Mouse (Mus musculus): ENCODE data around the gene Gatd1. TPM values are rescaled to one million over a fixed set of nuclear protein-coding genes. Genes with fewer than 3 reads are reported as not detected.

The Gatd1 gene
- polyA plus RNA-seq, 1 experiment from 2014 or later: 41.7 TPM

DNA sequence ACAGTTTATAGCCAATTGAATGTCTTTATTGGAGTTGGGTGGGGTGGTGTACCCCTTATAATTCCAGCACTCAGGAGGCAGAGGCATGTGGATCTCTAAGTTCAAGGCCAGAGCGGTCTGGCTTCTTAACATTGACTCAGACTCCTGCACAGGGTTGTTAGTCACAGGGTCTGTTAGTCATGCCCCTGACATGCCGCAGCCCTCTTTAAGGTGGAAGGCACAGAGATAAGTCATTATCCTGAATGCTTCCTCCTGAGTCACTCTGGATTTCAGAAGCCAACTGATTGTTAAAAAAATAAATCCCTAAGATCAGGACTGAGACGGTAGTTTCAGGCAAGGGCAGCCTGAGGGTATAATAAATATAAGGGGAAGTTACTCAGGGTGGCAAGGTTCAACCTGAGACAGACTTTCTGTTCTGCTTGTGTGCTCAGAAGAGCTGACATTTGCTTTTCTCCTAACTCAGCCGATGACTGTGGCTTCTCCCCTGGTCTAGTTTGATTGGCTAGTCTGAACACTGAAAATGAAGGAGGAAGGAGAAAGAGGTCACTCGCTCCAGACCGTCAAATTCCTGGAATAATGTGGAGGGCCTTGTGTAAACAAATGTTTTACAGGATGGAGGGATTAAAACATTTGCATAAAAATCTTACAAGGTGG is 41.9 kb downstream of the Gatd1 start:
- ATAC-seq (no peak), DNase-seq (ENCODE audit: low spot score) (no peak)
- Histone ChIP-seq H3K9ac (ENCODE audit: low read length) (no peak overlapping the region), H3K27me3 (replicated peaks; ENCODE audit: control insufficient read depth, insufficient read depth, low read length) (no peaks in the 10 kb centered on the region), H3K4me1 (ENCODE audit: control insufficient read depth, insufficient read depth, low read length) (no peaks in the 10 kb centered on the region), H3K36me3 (ENCODE audit: control insufficient read depth, insufficient read depth, low read length) (no peaks in the 10 kb centered on the region), H3K27ac (ENCODE audit: low read depth, low read length) (no peak overlapping the region), H3K9me3 (replicated peaks; ENCODE audit: control insufficient read depth, low read length) (no peaks in the 10 kb centered on the region), H3K4me3 (ENCODE audit: low read depth, low read length) (no peak overlapping the region), H3K4me2 (ENCODE audit: low read length) (no peak overlapping the region)
- 84% methylated on average over 6 of the region's 6 CpGs for WGBS

DNA sequence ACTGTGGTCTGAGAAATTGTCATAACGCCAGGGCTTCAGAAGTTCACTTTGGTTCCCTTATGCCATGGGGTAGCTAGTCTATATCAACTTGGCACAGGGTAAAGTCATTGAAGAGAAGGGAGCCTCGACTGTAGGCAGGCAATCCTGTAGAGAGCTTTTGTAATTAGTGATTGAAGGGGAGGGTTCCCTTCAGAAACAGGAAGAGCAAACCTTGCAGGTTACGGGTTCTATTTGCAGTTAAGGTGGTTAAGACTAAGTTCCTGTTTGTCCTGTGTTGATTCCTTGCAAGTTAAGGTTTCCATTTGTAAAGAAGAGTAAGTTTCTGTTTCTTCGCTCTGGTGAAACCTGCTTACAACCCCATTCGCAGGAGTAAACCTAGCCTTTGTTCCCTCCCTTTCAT is 44.0 kb downstream of the Gatd1 start:
- Histone ChIP-seq H3K27ac (ENCODE audit: low read depth, low read length) (no peak overlapping the region), H3K4me3 (ENCODE audit: low read depth, low read length) (no peak overlapping the region), H3K9me3 (replicated peaks; ENCODE audit: control insufficient read depth, low read length) (no peaks in the 10 kb centered on the region), H3K27me3 (replicated peaks; ENCODE audit: control insufficient read depth, insufficient read depth, low read length) (no peaks in the 10 kb centered on the region), H3K9ac (ENCODE audit: low read length) (no peak overlapping the region), H3K36me3 (ENCODE audit: control insufficient read depth, insufficient read depth, low read length) (no peaks in the 10 kb centered on the region), H3K4me2 (ENCODE audit: low read length) (no peak overlapping the region), H3K4me1 (ENCODE audit: control insufficient read depth, insufficient read depth, low read length) (no peaks in the 10 kb centered on the region)
- DNase-seq (ENCODE audit: low spot score) (no peak), ATAC-seq (no peak)
- WGBS: 64% methylated on average over 5 of the region's 5 CpGs

GRCm38 (mm10) chr7:141367358-141367757 is 46.6 kb downstream of the Gatd1 start:
- Histone ChIP-seq H3K9me3 (replicated peaks; ENCODE audit: control insufficient read depth, low read length) (no peaks in the 10 kb centered on the region), H3K4me3 (ENCODE audit: low read depth, low read length) (no peak overlapping the region), H3K9ac (ENCODE audit: low read length) (no peak overlapping the region), H3K36me3 (ENCODE audit: control insufficient read depth, insufficient read depth, low read length) (no peaks in the 10 kb centered on the region), H3K4me1 (ENCODE audit: control insufficient read depth, insufficient read depth, low read length) (no peaks in the 10 kb centered on the region), H3K4me2 (ENCODE audit: low read length) (no peak overlapping the region), H3K27ac (ENCODE audit: low read depth, low read length) (no peak overlapping the region), H3K27me3 (replicated peaks; ENCODE audit: control insufficient read depth, insufficient read depth, low read length) (no peaks in the 10 kb centered on the region)
- DNase-seq (ENCODE audit: low spot score) (no peak), ATAC-seq (no peak)
- WGBS: 86% methylated on average over 4 of the region's 4 CpGs

DNA sequence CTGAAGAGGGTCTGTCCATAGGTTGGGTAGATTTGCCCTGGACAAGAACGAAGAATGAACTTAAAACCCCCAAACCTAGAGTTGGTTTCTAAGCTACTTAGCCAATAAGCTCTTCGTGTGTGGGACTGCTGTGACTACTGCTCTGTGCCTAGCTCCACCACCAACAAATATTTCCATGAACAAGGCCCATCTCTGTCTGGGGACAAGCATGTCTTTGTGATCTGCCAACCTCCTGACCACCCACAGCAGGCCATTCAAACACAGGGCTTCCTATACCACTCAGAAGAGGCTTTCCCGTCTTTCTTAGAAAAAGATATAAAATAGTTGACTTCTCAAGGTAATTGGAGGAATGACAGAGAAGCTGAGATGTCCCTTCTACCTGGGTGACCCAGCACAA is 48.9 kb downstream of the Gatd1 start:
- Histone ChIP-seq H3K36me3 (ENCODE audit: control insufficient read depth, insufficient read depth, low read length) (no peaks in the 10 kb centered on the region), H3K4me3 (ENCODE audit: low read depth, low read length) (no peak overlapping the region), H3K9ac (ENCODE audit: low read length) (no peak overlapping the region), H3K9me3 (replicated peaks; ENCODE audit: control insufficient read depth, low read length) (no peaks in the 10 kb centered on the region), H3K27me3 (replicated peaks; ENCODE audit: control insufficient read depth, insufficient read depth, low read length) (no peaks in the 10 kb centered on the region; the same call in 1 of the 2 replicates), H3K27ac (ENCODE audit: low read depth, low read length) (no peak overlapping the region), H3K4me1 (ENCODE audit: control insufficient read depth, insufficient read depth, low read length) (no peaks in the 10 kb centered on the region), H3K4me2 (ENCODE audit: low read length) (no peak overlapping the region)
- WGBS: 72% methylated on average over 3 of the region's 3 CpGs
- no peak for ATAC-seq
- no peak for DNase-seq (ENCODE audit: low spot score)

GRCm38 (mm10) chr7:141364349-141365048 is 49.4 kb downstream of the Gatd1 start:
- WGBS: 79% methylated on average over 5 of the region's 5 CpGs
- DNase-seq (ENCODE audit: low spot score) (no peak), ATAC-seq (no peak)
- H3K27ac ChIP-seq (ENCODE audit: low read depth, low read length): no peak overlapping the region
- no peak overlapping the region for H3K4me3 ChIP-seq (ENCODE audit: low read depth, low read length)
- H3K9me3 ChIP-seq (replicated peaks; ENCODE audit: control insufficient read depth, low read length): no peaks in the 10 kb centered on the region
- H3K4me1 ChIP-seq (ENCODE audit: control insufficient read depth, insufficient read depth, low read length): no peaks in the 10 kb centered on the region
- H3K27me3 ChIP-seq (replicated peaks; ENCODE audit: control insufficient read depth, insufficient read depth, low read length): no peaks in the 10 kb centered on the region; the same call in 1 of the 2 replicates
- no peak overlapping the region for H3K4me2 ChIP-seq (ENCODE audit: low read length)
- no peak overlapping the region for H3K9ac ChIP-seq (ENCODE audit: low read length)
- H3K36me3 ChIP-seq (ENCODE audit: control insufficient read depth, insufficient read depth, low read length): no peaks in the 10 kb centered on the region

DNA sequence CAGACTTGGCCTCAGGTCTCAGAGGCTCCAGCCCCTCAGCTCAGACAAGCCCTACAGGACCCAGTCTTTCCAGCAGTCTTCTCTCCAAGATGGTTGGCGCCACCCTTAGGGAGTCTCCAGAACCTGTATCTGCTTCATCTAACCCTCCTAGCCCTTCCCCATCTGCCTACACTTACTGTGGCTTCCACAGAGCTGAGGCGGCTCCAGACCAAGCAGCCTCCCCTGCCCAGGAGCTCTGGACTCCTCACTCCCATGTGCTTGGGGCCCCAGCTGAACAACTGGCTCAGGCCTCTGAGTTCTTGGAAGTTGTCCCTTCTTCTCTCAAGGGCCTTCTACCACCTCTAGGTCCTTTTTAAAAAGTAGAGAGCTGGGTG is 50.2 kb downstream of the Gatd1 start:
- no peaks in the 10 kb centered on the region for H3K4me1 ChIP-seq (ENCODE audit: control insufficient read depth, insufficient read depth, low read length)
- H3K4me3 ChIP-seq (ENCODE audit: low read depth, low read length): no peak overlapping the region
- H3K9me3 ChIP-seq (replicated peaks; ENCODE audit: control insufficient read depth, low read length): no peaks in the 10 kb centered on the region
- no peak overlapping the region for H3K4me2 ChIP-seq (ENCODE audit: low read length)
- no peak overlapping the region for H3K9ac ChIP-seq (ENCODE audit: low read length)
- H3K27ac ChIP-seq (ENCODE audit: low read depth, low read length): no peak overlapping the region
- no peaks in the 10 kb centered on the region; the same call in 1 of the 2 replicates for H3K27me3 ChIP-seq (replicated peaks; ENCODE audit: control insufficient read depth, insufficient read depth, low read length)
- ATAC-seq: no peak
- 80% methylated on average over 2 of the region's 2 CpGs for WGBS
- no peak for DNase-seq (ENCODE audit: low spot score)
- H3K36me3 ChIP-seq (ENCODE audit: control insufficient read depth, insufficient read depth, low read length): no peaks in the 10 kb centered on the region

DNA sequence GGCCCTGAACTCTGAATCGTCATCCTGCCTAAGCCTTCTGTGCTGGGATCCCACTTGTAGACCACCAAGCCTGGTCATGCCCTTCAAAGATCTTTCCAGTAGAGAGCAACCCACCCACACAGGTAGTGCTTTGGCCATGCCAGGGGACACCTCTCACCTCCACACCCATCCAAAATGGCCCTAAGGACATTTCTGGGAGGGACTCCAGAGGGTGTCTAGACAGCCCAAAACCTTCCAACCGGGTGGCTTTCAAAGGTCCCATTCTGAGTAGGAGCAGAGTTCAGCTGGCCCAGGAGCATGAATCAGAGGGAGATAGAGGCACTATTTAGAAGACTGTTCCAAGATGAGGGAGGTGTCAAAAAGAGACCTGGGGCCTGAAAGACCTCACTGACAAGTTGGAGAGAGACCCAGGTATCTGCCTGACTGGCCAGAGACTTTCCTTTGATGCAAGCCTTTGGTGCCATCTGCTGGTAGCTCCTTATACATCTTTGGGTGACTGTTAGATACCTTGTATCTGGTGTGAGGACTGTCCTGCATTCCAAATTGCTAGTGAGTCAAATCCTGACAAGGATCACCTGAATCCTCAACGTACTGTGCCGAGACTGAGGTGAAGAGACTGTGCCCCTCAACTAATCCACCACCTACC is 50.7 kb downstream of the Gatd1 start:
- peak; percentile 58; the same call in 1 of the 2 replicates for ATAC-seq
- H3K9me3 ChIP-seq (replicated peaks; ENCODE audit: control insufficient read depth, low read length): no peaks in the 10 kb centered on the region
- H3K4me2 ChIP-seq (ENCODE audit: low read length): no peak overlapping the region
- no peak overlapping the region for H3K27ac ChIP-seq (ENCODE audit: low read depth, low read length)
- H3K9ac ChIP-seq (ENCODE audit: low read length): no peak overlapping the region
- no peaks in the 10 kb centered on the region; the same call in 1 of the 2 replicates for H3K27me3 ChIP-seq (replicated peaks; ENCODE audit: control insufficient read depth, insufficient read depth, low read length)
- no peak overlapping the region for H3K4me3 ChIP-seq (ENCODE audit: low read depth, low read length)
- no peaks in the 10 kb centered on the region for H3K4me1 ChIP-seq (ENCODE audit: control insufficient read depth, insufficient read depth, low read length)
- WGBS: 59% methylated on average over 4 of the region's 4 CpGs
- DNase-seq (ENCODE audit: low spot score): peak; percentile 86
- H3K36me3 ChIP-seq (ENCODE audit: control insufficient read depth, insufficient read depth, low read length): no peaks in the 10 kb centered on the region

DNA sequence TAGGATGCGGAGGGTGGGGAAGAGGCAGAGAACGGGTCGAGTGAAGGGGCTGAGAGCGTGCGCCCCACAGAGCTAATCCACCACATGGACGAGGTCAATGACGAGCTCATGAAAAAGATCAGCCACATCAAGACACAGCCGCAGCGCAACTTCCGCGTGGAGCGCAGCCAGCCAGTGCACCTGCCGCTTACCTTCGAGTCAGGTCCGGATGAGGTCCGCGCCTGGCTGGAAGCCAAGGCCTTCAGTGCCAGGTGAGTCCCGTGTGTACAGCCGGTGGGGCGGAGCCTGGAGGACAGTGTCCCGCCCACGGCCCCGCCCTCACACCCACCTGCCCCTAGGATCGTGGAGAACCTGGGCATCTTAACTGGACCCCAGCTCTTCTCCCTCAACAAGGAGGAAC is 52.4 kb downstream of the Gatd1 start:
- DNase-seq (ENCODE audit: low spot score) (no peak), ATAC-seq (no peak)
- H3K9ac ChIP-seq (ENCODE audit: low read length): no peak overlapping the region
- 13% methylated on average over 24 of the region's 24 CpGs for WGBS
- 0 out of 2 replicates have a peak overlapping the region, but pooled peaks have one; percentile 3 for H3K4me2 ChIP-seq (ENCODE audit: low read length)
- H3K4me1 ChIP-seq (ENCODE audit: control insufficient read depth, insufficient read depth, low read length): no peaks in the 10 kb centered on the region
- H3K9me3 ChIP-seq (replicated peaks; ENCODE audit: control insufficient read depth, low read length): no peaks in the 10 kb centered on the region
- no peaks in the 10 kb centered on the region for H3K36me3 ChIP-seq (ENCODE audit: control insufficient read depth, insufficient read depth, low read length)
- no peaks in the 10 kb centered on the region; the same call in 1 of the 2 replicates for H3K27me3 ChIP-seq (replicated peaks; ENCODE audit: control insufficient read depth, insufficient read depth, low read length)
- no peak overlapping the region for H3K27ac ChIP-seq (ENCODE audit: low read depth, low read length)
- no peak overlapping the region for H3K4me3 ChIP-seq (ENCODE audit: low read depth, low read length)

Data from forebrain, embryonic 14.5 days (tissue).